Mouse (Mus musculus): ENCODE measurements around the gene Klc1.

The Klc1 gene

DNA sequence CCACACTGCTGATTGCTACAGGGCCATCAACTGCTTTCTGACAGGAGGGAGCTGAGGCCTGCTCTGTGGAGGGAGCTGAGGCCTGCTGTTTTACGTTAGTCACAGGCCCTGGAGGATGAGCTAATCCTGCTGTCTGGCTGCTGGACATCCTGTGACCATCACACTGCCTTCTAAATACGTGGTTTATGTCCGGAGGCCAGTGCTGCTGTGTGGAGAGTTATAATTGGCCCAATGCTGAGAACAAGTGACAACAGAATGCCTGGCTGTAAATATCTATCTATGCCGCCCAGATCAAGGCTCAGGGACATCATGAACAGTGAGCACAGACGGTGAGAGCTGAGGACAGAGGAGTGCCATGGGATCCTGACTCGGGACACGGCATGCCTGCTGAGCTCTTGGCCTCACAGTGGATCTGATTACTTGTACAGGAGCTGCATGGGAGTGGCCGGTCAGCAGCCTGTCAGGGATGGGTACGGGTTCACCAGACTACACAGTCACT lies 89.7 kb downstream of the Klc1 start:
- DNase-seq (ENCODE audit: low read depth in 1 of 2, low spot score in 2 of 2), result no peak

DNA sequence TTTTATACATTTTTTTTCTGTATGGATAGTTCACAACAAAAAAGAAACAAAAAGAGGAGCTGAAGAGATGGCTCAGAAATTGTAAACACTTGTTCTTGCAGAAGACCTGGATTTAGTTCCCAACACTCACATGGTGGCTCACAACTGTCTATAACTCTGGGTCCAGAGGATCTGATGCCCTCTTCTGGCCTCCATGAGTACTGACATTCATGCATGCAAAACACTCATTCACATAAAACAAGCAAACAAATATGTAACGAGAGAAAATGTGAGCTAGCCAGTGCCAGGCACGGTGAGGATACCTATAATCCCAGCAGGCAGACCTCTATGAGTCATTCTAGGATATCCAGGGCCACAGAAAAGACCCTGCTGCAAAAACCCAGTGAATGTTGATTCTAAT lies 92.6 kb downstream of the Klc1 start:
- no peak for DNase-seq (ENCODE audit: low read depth in 1 of 2, low spot score in 2 of 2)

- DNase-seq (ENCODE audit: low read depth in 1 of 2, low spot score in 2 of 2), result no peak
These were observed 93.1 kb downstream of the Klc1 start for GRCm38 (mm10) chr12:111851745-111852144.

DNA sequence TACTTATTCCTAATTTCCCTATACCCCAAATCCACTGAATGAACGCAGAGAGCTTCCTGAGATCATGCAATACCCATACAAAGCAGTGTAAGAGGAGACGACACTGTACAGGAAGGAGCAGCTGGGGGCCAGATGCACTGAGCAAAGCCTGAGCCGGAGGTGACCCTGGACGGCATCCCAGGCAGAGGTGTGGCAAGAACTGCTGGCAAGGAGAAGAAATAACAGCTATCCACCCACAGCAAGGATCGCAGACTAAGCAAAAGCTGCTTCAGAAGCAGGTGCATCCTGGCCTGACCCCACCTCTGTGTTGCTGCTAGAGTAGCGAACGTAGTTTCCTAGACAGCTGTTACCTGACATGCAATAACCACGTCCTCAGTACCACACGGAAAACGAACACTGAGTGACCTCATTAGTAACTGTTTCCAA lies 94.4 kb downstream of the Klc1 start:
- no peak for DNase-seq (ENCODE audit: low read depth in 1 of 2, low spot score in 2 of 2)

- DNase-seq (ENCODE audit: low read depth in 1 of 2, low spot score in 2 of 2), result no peak
These were observed 94.9 kb downstream of the Klc1 start for GRCm38 (mm10) chr12:111853546-111853945.

DNA sequence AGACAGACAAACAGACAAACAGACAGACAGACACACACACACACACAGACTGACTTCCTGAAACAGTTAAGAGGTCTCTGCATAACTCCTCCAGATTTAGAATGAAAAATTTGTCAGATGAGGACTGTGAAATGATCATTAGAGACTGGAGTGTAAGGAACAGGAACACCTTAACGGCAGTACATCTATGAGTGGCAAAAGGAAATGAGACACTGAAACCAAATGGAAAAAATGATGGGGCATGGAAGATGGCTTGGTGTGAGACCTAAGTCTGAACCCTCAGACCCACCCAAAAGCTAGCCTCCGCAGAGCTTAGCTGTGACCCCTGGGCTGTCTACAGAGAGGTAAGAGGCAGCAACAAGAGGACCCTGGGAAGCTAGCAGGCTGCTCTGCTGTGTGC lies 96.8 kb downstream of the Klc1 start:
- no peak for DNase-seq (ENCODE audit: low read depth in 1 of 2, low spot score in 2 of 2)
